Mouse (Mus musculus): ENCODE data around the gene Ccdc120.

Gene Ccdc120

DNA sequence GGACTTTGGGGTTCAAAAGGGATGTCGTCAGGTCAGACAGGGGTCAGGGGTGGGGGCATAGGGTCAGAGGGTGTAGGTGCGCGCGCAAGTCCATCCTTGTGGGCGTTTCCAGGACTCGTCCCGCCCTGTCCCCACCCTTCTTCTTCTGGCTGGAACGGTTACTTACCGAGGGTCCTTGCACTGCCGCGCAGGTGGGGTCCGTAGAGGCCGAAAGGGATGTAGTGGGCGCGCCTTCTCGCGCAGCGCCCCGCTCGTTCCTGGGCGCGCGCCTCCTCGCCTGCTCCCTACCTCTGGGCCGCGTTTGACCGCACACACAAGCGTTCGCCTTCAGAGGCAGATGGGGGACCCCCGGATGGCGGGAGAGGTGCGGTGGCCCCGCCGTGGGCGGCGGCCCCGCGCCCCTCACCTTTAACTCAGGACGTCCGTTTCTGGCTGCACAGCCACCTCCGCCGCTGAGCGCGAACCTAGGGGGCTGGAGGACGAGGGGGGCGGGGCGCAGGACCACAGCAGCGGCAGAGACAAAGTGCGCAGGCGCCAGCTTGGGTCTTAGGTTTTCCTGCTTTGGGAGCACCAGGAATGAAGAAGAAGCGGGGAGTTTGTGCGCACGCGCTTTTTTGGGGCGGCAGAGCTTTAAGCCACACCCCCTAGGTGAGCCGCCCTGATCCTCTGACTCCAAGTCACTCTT lies at the start of gene Ccdc120:
Gene Ccdc120, minus strand, starts transcription at position 474 of the 685 bp plus-strand sequence.
- peak; percentile 59 for DNase-seq (ENCODE audit: low read depth, low spot score)

DNA sequence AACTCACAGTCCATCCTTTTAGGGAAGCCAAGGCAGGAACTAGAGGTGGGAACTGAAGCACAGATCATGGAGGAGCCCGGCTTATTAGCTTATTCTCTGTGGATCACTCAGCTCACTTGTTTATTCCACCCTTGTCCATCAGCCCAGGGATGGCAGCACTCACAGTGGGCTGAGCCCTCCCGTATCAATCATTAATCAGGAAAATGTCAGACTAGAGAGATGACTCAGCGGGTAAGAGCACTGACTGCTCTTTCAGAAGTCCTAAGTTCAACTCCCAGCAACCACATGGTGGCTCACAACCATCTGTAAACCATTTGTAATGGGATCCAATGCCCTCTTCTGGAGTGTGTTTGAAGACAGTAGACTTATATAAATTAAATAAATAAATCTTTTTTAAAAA lies 46.6 kb upstream of the Ccdc120 start:
- DNase-seq (ENCODE audit: low read depth, low spot score), result no peak

DNA sequence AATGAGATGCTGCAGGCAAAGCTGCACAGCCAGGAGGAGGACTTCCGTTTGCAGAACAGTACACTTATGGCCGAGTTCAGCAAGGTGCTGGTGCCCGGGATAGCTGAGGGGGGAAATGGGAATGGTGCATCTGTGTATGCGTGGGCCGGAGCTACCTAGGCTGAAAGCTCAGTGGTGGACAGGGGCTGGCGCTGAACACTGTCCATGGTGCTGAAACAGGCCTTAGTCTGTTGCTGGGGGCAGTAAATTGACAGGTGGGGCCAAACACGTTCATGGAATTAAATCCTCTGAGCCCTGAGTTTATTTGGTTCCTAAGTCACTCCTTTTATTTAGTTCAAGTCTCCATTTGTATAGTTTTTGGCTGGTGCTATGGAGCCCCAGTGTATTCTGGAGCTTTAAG lies 44.3 kb upstream of the Ccdc120 start:
- peak; percentile 19 for DNase-seq (ENCODE audit: low read depth, low spot score)

DNA sequence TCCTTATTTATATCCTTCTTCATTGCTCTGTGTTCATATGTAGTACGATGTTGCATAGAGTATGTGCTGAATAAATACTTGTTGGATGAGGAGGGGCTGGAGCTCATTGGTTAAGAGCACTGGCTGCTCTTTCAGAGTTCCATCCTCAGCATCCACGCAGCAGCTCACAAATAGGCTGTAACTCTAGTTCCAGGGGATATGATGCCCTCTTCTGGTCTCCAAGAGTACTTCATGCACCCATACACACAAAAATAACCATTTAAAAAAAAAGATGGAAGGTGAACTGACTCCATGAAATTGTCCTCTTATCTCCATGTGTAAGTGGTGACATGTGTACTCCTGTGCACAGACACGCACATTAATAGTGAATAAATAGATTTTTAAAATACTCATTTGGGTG lies 42.7 kb upstream of the Ccdc120 start:
- peak; percentile 29 for DNase-seq (ENCODE audit: low read depth, low spot score)

DNA sequence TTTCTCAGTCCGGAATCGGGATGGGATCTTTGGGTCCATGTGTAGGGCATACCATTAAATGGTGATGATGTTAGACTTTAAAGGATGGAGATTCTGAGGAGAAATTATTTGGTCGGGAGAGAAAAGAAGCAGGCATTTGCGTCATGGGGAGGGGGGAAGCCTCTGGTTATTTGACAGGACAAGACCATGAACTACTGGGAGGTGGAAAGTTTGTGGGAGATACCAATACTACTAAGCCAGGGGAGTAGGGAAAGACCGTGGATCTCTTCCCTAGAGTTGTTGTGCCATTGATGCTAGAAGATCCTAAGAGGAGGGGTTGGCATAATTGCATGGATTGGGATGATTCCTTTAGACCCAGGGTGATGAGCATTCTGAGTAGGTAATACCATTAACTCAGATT lies 39.6 kb upstream of the Ccdc120 start:
- peak; percentile 19 for DNase-seq (ENCODE audit: low read depth, low spot score)

DNA sequence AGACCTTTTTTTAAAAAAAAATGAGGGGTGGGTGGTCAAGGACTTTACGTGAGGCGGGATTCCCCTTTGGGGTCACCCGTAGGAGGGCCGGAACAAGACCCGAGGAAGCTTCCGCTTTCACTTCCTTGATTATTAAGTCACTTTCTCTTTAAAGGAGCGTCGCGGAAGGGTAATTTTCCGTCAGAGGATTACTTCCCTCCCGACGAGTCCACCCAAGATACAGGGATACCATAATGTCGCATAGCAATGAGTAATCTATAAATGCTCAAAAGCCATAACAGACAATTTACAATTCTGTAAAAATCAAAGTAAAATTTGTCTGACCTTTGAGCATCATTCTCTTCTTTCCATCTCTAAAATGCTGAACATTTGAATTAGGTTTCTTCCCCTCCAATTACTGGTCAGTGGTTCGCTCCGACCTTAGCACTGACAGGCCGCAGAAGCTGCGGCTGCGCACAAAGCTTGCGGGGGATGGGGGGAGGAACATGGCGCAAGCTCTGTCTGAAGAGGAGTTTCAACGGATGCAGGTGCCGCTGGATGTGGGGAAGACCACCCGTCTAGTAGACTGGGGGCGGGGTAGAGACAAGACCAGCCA lies 38.9 kb upstream of the Ccdc120 start, which contains the start of gene Gripap1:
Gene Gripap1, plus strand, starts transcription at position 224 of the 595 bp plus-strand sequence.
- DNase-seq (ENCODE audit: low read depth, low spot score), result peak; percentile 92

DNA sequence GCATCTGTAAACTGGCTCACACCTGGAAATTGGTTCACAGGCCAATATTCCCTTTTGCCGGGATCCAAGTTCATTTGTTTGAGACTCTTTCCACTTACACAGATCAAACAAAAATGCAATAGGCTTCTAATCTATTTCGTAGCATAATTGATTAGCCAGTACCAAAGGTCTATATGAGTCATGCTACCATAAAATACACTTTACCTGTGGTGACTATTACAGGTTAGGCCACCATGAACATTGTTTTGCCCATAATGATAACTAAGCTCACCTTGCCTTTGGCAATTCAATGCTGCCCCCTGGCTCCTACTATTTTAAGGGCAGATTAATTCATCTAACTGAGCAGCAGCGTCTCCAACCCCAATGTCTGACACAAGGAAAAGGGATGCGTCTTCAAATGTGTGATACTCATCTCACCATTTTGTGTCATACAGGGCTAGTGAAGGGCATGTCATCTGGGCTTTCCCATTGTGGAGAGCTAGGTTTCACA lies 31.9 kb upstream of the Ccdc120 start:
- no peak for DNase-seq (ENCODE audit: low read depth, low spot score)

DNA sequence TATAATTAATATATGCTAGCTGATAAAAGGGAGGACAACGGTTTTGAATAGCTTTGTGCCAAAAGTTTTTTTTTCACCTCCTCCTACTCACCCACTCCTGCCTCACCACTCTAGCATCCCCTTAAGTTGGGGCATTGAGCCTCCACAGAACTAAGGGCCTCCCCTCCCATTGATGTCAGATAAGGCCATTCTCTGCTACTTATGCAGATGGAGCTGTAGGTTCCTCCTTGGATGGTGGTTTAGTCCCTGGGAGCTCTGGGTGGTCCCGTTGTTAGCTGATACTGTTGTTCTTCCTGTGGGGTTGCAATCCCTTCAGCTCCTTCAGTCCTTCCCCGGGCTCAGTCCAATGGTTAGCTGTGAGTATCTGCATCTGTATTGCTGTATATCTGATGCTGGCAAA lies 28.6 kb upstream of the Ccdc120 start:
- DNase-seq (ENCODE audit: low read depth, low spot score), result no peak

DNA sequence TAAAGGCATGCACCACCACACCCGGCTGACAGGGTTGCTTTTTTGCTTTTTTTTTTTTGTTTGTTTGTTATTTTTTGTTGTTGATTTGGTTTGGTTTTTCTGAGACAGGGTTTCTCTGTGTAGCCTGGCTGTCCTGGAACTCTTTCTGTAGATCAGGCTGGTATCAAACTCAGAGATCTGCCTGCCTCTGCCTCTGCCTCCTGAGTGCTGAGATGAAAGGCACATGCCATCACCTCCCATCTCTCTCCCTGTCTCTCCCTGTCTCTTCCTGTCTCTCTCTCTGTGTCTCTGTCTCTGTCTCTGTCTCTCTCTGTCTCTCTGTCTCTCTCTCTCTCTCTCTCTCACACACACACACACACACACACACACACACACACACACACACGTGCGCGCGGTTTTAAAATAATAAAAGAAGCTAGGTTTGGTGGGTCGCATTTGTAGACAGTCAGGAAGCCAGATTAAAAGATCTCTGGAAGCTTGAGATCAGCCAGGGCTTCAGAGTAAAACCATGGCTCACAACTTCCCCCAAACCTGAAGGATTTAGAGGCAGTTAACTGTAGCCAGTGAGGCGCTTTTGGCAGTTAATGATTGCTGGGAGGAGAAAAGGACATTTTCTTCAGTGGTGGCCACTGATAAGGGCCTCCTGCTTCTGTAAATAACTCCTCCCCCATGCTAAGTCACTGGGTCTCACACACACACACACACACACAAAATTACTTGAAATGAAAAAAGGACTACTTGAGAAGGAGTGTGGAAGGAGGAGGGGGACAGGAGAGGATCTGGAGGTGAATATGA lies 27.9 kb upstream of the Ccdc120 start:
- no peak for DNase-seq (ENCODE audit: low read depth, low spot score)

DNA sequence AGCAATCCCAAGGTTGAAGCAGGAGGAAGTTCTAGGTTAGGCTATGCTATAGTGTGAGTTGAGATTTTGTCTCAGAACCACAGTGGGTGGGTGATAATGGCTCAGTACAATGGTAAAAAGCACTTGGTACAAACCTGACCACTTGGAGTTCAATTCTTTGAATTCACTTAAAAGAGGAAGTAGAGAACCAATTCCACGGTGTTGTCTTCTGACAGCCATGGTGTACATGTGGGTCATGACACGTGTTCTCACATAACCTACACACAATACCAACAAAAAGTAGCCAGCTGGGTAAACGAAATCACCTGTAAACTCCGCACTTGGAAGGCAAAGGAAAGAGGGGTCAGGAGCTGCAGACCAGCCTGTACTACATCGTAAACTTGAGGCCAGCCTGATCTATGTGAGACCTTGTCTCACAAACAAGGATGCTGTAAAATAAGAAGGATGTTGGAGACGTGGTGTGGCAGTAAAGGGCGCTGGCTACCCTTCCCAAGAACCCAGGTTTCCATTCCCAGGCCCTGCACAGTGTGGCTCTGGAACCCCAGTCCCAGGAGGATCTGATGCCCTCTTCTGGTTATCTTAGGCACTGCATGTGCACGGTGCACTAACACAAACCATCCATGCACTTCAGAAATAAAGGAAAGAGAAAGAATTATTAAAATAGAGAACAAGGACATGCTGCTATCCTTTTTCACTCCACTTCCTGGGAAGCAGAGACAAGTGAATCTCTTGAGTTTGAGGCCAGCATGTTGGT lies 25.8 kb upstream of the Ccdc120 start:
- DNase-seq (ENCODE audit: low read depth, low spot score), result peak; percentile 49

DNA sequence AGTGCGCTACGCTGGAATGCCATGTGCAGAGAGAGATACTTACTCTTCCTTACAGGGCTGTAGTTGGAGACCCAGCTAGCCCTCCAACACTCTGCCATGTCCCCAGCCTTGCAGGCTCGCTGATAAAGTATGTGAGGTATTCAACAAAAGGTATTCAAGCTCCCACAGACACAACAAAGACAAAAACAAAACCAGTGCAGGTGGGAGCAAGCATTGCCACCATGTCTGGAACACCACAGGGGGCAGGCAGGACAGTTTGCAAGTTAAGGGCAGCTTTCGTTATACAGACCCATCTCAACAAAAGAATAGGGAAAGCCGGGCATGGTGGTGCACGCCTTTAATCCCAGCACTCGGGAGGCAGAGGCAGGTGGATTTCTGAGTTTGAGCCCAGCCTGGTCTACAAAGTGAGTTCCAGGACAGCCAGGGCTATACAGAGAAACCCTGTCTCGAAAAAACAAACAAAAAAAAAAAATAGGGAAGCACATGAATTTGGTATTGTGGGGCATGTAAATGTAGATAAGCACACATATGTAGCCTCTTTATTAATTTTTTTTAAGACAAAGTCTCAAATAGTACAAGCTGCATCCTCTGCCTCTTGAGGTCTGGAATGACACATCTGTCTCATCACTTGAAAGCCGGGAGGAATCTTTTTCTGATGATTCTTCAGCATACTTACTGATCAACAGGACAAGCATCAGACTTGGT lies 24.9 kb upstream of the Ccdc120 start:
- no peak for DNase-seq (ENCODE audit: low read depth, low spot score)

DNA sequence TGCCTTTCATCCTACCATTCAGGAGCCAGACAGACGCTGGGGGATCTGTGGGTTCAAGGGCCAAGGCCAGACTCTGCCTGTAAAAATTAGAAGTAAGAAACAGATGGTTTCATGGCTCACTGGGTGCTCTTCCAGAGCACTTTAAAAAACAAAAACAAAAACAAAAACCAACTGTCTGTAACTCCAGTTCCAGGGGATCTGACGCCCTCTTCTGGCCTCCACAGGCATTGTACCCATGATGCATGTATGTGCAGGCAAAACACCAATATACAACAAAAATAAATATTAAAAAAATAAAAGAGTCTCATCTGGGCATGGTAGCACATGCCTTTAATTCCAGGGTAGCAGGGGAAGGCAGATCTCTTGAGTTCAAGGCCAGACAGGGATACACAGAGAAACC lies 22.1 kb upstream of the Ccdc120 start:
- DNase-seq (ENCODE audit: low read depth, low spot score), result no peak

DNA sequence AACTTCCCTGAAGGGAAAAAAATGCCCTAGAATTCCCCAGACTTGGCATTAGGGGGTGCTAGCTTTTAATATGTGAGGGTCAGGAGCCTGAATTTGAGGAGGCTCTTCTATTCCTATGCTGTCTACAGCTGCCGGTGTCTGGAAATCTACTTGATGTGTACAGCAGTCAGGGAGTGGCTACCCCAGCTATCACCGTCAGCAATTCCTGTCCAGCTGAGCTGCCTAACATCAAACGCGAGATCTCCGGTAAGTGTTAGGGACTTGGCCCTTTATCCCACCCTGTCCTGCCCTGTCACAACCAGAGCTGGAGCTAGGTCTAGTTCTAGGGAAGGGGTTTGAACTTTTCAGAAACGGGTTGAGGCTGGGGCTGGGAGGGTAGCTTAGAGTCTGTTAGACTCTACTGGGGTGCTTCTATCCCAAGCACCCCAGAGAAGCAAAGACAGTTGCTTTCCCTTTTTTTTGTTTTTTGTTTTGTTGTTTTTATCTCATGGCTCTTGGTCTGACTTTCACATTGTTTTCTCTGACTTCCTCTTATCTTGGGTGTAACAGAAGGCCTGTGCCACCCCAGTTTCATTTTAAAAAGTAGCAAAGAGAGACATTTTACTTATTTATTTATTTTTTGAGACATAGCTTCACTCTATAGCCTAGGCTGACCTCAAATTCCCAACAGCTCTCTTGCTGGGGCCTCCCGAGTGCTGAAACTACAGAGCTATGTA lies 18.8 kb upstream of the Ccdc120 start:
- DNase-seq (ENCODE audit: low read depth, low spot score), result no peak

DNA sequence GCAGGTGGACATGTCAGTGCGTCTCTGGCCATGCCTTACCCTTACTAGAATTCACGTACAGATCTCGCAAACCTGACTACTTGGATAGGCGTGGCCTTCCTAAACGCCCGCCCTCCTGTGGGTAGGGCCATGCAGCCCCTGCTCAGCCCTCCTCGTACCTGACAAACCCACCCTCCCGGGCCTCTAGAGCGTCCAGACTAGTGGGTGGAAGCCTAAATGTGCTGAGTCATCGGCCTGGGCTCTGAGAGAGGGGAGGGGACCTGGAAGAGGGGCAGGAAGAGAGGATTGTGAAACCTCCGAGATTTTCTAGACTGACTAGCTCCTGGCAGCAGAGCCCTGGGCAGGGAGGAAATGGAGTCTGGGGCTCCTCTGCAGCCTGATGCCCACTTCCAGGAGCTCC lies 15.1 kb upstream of the Ccdc120 start:
- no peak for DNase-seq (ENCODE audit: low read depth, low spot score)

DNA sequence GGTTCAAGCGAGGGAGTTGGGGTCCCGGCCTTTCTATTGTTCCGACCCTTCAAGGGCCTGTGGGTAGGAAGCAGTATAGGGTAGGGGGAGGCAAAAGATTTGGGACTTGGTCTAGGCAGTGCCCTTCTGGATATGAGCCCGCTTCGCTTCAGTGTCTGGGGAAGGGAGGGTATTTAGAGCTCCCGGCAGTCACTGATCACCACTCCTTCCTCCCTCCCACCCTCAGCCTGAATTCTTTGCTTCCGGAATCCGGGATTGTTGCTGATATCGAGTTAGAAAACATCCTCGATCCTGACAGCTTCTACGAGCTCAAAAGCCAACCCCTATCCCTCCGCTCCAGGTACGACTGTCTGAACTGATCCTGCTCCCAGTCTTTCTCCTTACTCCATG lies 14.6 kb upstream of the Ccdc120 start:
- no peak for DNase-seq (ENCODE audit: low read depth, low spot score)

DNA sequence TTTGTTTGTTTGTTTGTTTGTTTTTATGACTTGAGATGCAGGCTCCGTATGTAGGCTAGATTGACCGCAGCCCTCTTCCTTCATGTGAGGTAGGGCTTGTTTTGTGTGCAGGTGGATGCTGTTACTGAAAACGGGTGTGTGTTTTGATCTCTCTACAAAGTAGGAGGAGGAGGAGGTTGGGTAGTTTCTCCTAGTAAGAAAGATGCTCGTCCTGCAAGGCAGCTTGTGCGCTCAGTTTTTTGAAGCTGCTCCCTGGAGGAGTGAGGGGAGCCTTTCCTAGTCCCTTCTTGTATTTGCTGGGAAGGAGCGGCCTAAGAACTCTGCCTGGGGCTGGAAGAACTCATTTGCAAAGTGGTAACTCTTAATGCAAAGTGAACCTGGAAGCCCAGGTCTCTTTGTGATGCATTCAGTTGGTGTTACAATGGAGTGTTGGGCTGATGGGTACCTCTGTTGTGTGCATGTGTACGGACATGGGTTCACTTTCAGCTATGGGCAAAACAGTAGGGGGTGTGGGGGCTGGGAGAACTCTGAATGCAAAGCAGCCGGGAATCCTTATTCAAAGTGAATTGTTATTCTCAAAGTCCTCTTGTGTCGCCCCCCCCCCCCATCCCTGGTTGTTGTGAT lies 14.1 kb upstream of the Ccdc120 start:
- no peak for DNase-seq (ENCODE audit: low read depth, low spot score)

DNA sequence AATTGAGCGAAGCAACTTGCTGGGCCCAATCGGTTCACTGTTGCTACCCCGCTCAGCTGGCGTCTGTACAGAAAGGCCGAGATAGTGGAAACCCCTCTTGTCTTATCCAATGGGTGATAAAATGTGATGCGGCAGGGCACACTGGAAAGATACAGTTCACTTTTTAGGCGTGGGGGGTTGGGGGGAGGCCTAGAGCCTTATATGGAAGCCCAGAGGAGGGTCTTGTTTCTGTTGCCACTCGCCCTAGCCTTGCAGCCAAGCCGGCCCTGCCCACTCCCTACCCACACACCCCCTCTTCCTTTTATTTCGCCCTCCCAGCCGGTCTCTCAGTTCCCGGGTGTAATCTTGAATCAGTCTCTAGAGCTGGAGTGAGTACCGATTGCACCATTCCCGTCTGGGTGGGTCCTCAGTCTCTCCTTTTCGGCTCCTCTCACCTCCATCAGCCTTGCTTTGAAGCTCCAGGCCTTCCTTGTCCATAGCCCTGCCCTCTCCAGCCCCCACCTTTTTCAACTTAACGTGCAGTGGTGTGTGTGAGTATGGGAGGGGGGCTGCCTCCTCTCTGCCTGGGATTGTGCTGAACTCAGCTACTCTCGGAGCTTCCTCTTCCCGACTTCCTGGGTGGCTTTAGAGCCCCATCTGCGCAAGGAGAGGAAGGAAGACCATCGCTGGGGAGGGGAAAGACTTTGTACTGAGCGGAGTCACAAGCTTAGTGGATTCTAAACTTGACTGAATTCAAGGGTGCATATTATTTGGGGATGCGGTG lies 13.1 kb upstream of the Ccdc120 start:
- DNase-seq (ENCODE audit: low read depth, low spot score), result peak; percentile 29

DNA sequence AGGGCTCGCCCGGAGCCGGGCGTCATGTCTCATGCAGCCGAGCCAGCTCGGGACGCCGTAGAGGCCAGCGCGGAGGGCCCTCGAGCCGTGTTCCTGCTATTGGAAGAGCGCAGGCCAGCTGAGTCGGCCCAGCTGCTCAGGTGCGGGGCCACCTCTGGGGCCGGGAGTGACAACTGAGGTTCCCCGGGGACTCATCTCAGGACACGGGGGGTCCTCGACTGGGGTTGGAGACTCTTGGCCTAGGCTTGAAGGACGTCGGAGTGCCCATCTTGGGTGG lies 12.2 kb upstream of the Ccdc120 start:
- DNase-seq (ENCODE audit: low read depth, low spot score), result no peak

DNA sequence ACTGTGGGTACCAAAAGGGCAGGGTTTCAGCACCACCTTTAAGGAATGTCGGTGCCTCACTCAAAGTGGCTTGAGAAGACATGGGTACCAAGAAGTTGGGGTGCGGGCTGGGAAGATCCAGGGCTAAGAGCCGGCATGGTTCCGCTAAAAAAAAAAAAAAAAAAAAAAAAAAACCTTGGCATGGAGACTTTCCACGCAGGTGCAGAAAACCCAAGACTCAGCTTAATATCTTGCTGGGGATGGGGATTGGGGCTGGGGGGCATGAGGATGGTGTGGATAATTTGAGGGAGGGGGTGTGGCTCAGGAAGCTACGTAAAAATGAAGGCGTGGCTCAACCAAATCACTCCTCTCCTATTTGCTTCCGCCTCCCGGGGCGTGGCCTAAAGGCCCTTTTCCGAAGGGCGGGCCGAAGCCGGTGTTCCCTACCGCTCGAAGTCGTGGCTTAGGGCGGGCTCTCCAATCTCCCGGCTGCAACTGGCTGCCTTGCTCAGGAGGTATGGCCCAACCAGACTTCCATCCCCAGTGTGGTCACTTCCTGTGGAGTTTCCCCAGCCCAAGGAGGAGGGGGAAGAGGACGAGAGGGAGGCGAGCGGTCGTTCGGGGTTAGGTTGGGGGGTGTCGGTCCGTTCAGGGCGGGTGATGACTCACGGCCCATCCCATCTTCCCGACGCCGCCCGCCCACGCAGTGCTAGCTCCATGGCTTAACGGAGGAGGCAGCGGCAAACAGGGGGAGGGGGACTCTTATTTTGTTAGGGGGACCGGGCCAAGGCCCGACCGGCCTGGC lies 11.6 kb upstream of the Ccdc120 start, which contains the start of gene Tfe3:
Gene Tfe3, plus strand, starts transcription at position 424 of the 784 bp plus-strand sequence.
- DNase-seq (ENCODE audit: low read depth, low spot score), result peak; percentile 90
